Mouse (Mus musculus): ENCODE data around the gene Nfix.

DNA sequence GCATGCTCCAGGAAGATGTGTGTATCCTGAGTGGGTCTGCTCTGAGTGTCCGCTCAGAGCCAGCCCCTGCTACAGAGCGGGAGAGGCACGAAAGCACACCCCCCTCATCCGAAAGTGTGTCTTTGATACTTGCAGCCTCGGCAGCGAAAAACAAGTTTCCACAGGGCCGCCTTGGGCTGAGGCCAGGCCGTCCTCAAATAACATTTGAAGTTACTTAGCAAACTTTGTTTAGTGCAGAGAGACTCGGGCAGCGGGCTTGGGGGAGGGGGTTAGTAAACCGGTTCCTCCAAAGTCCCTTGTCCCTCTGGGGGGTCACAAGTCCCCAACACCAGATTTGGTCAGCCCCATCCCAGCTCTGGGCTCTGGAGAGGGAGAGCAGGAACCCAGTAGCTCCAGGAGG lies 11.2 kb downstream of the Nfix start:
- TF ChIP-seq CTCF (conservative IDR thresholded peaks at IDR 0.05; ENCODE audit: low read length) = no peak
- no peak for TF ChIP-seq POU5F1 (IDR thresholded peaks at IDR 0.05; ENCODE audit: borderline replicate concordance, low read length)
- TF ChIP-seq NANOG (IDR thresholded peaks at IDR 0.05; ENCODE audit: borderline replicate concordance, low read length) = no peak
